Mouse (Mus musculus): ENCODE measurements around the gene Rpl10. TPM values are rescaled to one million over a fixed set of nuclear protein-coding genes. Genes with fewer than 3 reads are reported as not detected.

Gene Rpl10
- total RNA-seq (2021) = 100 to 1,000 TPM; 156 to 173 TPM
- long read RNA-seq, experiment 1, partial matches to known transcripts = 4 of 12 reads
- long read RNA-seq, experiment 1, other reads (novel, unspliced or antisense) = 1 of 12 reads
- long read RNA-seq, experiment 2, partial matches to known transcripts = 2 of 9 reads
- long read RNA-seq, experiment 2, other reads (novel, unspliced or antisense) = 4 of 9 reads

DNA sequence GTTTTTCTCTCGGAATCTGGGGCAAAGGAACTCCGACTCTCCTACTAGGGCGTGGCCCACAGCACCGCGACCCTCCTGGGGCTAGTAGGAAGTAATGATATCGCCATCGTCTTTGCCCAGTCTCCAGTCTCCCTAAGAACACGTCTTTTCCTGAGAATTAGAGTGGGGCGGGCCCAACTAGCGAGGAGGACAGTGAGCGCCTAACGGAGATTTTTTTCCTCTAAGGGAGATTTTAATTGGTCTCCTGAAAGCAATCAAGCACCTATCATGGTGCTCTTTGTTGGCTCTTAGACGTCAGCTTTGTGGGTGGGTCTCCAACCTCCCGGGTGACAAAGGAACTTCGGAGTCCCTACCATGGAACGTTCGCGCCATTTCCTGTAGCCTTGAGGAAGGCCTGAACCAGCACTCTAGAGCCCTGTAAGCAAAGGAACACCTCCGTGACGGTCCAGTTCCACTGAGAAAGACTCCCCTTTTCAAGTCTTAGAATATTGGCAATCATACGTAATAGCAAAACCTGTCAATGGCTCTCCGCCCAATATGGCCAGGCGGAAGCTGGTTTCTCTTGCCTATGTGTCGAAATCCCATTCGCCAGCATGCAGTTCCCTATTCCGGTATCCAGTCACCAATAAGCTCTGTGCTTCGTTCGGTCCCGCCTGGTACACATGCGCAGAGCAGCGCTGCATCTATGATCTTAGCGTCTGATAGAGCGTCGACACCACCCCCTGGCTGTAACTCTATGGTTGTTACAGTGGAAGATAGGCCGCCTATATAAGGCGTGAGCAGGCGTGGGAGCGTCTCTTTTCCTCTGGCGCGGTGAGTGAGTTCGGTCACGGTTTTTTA is at the start of gene Rpl10:
Rpl10 (plus strand) TSS at position 751 of the 840 bp plus-strand sequence.
- DNase-seq (ENCODE audit: low spot score in 2 of 2) = peak; percentile 87 to 94

DNA sequence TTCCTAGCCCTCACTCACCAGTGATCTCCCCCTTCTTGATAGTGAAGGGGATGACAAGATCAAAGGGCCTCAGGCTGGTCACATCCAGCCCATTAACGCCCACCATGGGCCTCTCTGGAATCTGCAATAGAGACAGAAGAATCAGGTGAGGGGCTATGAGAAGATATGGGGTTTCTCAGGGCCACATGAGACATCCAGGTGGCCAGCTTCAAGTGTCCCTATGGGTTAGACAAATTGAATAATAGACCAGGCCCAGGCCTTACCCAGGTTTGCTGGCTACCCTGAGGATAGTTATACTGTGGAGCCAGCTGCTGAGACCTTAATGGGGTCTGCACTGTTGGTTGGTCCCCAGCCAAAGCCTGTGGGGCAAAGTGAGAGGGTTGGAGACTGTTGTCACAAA is 40.6 kb upstream of the Rpl10 start:
- no peak for DNase-seq (ENCODE audit: low spot score in 2 of 2)

DNA sequence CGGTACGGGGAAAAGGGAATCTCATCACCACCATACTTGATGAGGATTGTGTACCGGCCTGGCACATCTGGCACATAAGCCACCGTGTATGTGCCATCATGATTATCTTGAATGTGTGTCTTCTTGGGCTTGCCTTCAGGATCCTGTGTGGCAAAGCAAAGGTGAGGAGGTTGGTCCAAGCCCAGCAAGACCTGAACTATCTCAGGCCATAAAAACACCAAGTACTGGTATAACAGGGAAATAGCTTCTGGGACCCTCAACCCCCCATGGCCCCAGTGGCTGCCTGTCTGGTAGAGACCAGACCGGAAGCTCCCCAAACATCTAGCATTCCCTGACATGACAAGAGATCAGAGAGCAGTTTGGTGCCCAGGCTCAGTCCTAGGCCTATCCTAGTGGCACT is 37.4 kb upstream of the Rpl10 start:
- DNase-seq (ENCODE audit: low spot score in 2 of 2) = no peak

DNA sequence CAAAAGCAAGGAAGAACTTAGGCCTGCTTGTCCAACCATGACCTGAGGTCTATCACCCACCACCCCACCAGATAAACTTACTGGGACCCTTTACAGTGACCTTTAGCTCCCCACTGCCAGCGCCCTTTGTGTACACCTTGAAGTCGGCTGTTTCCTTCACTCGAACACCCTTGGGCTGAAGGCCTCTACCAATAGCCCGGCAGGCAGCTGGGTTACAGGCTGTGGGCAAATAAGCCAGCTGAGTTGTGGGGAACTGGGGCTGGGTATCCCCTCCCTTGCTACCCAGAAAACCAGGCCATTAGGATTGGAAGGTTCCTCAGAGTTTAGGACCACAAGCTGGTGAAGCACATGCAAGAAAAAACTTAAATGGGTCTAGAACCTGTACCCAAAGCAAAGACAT is 30.3 kb upstream of the Rpl10 start:
- no peak for DNase-seq (ENCODE audit: low spot score in 2 of 2)

DNA sequence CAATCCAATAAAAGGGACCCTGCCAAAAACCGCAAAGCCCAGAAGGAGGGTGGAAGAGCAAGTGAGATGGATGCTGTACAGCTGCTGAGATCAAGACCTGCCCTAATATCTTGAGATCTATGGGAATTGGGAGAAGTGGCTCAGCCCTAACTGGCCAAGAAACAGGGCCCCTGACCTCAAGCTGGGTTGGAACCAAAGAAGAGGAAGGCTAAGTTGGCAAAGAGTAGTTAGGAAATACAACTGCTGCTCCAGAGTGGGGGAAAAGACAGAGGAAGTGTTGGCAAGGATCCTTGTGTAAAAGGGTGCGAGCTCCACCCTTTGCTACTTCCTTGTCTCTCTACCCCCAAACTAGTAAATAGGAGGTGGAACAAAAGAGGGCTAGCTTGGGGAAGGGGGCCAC is 27.2 kb upstream of the Rpl10 start:
- no peak for DNase-seq (ENCODE audit: low spot score in 2 of 2)

DNA sequence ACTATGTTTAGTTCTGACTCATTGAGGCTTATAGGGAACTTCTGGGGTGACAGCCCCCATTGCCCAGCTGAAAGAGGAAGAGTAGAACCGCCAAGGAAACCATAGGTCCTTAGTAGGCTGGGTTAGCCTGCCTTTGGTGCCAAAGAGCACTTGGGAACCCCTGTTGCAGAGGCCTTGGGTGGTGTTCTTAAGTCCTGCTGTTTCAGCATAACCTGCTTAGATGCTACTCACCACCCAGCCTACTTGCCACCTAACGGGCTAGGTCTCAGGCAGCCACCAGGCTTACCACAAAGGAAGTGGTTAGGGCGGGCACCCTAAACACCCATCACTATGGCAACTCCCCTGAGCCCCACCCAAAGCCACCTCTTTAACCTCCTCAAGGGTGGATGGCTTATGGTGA is 26.8 kb upstream of the Rpl10 start:
- no peak for DNase-seq (ENCODE audit: low spot score in 2 of 2)

DNA sequence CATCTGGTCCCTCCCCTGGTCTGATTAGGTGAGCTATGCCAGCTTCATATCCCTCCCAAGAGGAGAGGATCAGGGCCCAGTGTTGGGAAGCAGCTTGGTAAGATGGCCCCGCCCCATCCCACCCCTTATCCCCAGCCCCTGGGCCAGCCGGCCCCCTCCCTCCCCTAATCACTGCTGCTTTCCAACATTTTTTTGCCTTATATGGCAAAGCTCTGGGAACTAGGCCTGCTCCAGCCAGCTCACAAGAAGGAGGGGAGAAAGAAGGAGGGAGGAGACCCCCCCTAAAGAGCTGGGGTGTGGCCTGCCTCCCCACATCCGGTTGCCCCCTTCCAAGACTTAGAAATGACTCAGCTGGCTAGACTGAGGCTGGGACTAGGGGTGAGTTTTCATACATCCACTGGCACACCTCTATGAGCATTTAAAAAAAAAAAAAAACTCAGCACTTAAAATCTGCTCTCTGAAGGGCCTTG is 26.0 kb upstream of the Rpl10 start:
- DNase-seq (ENCODE audit: low spot score in 2 of 2) = peak in 1 of 2 experiments; percentile 22

DNA sequence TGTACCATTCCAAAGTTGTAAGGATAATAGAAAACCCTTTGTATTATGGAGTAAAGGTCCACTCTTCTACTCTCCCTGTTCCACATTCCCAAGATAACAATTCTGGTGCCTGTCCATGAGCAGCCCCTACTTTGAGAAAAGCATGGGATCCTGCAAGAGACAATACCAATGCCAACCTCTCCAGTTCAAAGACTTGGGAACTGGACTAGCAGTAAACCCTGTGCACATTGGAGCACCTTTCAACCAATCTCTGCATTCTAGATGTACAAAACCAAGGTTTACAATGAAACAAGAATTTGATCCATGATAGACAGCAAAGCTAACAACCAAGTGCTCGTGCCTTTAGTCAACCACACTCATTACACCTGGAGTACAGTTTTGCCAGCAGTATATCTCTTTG is 25.5 kb upstream of the Rpl10 start:
- DNase-seq (ENCODE audit: low spot score in 2 of 2) = no peak

DNA sequence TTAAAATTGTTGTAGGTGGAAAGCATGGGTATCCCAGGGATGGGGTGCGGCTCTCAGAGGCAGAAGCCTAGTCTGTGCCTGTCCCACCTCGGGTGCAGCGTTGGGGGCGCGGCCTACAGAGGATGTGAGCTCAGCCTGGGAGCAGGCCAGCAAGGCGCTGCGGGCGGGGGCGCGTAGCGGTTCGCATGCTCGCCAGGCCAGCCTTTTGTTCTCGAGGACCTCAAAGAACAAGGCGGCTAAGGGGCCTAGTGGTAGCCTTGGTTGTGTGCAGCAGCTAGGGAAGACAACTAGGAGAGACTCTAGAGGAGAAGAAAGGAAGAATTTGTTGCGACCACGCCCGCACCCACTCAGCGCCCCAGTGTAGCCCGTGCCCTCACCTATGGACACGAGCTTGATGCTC is 24.9 kb upstream of the Rpl10 start:
- DNase-seq (ENCODE audit: low spot score in 2 of 2) = peak; percentile 50 to 55

DNA sequence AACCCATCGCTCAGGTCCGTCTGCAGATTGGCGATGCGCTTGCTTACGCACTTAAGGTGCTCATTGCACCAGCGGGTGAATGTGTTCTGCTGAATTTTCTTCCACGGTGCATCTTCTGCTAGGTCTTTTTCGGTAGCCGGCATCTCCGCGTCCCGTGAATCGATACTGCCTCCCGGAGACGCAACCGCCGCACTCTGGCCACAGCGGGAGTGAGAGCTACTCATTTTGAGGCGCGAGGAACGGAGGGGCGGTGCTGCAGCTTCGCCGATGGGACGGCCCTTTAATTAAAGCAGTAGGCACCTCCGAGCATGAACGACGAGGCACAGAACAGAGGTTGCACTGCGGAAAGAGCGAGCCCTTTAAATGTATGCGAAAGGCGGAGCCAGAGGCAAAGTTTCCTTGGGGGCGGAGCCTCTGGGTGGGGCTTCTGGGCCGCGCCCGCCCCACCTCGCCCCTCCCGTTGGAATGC is 24.4 kb upstream of the Rpl10 start:
- DNase-seq (ENCODE audit: low spot score in 2 of 2) = peak; percentile 76 to 90

DNA sequence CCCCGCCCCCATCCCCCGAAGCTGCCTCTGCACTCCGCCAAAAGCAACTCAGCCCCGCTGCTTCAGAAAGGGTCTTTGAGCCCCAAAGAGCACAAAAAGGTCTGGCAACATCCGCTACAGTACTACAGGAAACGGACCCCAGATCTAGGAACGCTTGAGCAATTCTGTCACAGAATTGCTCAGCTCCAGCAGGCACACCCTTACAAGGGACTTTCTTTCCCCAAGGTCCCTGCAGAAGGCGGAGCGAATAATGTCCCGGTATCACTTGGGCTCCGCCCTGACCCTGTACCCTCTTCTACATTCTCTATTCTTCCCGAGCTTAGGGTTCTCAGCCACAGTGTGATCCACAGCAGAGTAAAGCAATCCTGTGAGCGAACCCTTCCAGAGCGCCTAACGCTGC is 23.9 kb upstream of the Rpl10 start:
- DNase-seq (ENCODE audit: low spot score in 2 of 2) = peak in 1 of 2 experiments; percentile 23

DNA sequence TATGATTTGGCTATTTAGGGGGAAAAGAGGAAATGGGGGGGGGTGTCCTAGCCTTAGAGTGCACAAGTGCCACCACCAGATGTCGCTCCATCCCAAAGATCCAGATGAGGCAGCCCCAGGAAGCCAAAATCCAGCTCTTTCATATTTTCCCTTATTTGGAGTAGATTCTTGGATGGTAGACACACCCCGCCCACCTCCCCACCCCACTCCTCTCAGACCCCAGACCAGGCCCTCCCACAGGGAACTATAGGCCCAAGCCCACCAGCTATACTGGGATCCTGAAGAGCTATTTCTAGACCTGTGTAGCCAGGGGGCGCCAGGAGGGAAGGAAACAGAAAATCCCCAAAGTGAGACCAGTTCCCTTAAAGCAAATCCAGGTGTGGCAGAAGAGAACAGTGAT is 22.0 kb upstream of the Rpl10 start:
- DNase-seq (ENCODE audit: low spot score in 2 of 2) = peak; percentile 34 to 54

DNA sequence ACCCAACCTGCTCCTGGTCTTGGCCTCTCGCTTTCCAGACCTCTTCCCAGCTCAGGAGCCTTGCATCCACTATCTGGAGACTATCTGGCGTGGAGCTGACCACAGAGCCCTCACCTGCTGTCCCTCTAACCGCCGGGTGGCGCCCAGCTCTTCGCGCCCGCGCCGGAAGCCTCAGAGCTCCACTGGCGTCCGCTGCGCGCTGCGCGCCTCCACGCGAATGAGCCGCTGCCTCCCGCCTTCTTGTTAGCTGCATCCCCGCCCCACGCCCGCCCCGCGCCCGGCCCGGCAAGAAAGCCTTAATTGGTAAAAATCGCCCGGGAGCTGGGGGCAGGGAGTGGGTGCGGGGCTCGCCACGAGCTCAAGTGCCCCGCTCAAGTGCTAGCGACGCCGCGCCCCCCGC is 21.0 kb upstream of the Rpl10 start, which contains the start of gene Flna:
Flna (minus strand) TSS at position 206 of the 400 bp plus-strand sequence.
- peak; percentile 31 to 47 for DNase-seq (ENCODE audit: low spot score in 2 of 2)

DNA sequence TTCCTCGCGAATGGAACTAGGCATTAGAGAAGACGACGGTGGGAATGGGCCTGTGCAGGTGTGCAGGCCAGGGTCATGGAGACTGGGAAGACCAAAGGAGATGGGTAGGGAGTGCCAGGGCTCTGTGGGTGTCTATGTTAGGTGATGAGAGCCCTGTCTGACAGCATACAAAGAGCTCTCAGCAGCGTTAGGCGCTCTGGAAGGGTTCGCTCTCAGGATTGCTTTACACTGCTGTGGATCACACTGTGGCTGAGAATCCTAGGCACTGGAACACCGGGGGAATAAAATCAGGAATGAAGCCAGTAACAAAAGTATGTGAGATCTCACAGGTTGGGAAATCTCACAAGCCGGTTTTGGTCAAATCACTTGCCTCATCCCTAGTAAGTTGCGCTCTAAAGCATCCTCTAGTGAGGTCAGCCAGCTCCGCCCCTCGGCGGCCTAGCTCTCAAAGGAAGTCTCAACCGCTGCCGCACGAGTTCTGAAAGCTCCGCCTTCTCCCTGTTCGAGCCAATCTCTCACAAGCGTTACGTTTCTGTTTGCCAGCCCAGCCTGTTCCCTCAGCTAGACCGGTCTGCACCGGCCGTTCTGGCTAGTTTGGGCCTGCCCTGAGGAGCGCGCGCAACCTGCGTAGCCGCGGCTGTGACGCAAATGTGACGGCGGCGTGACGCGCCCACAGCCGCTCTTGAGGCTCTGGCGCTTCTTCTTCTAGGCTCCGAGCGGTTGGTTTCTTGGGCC is 16.3 kb upstream of the Rpl10 start, which contains the start of gene Emd:
Emd (plus strand) TSS at position 535 of the 735 bp plus-strand sequence.
- DNase-seq (ENCODE audit: low spot score in 2 of 2) = peak; percentile 76 to 91

DNA sequence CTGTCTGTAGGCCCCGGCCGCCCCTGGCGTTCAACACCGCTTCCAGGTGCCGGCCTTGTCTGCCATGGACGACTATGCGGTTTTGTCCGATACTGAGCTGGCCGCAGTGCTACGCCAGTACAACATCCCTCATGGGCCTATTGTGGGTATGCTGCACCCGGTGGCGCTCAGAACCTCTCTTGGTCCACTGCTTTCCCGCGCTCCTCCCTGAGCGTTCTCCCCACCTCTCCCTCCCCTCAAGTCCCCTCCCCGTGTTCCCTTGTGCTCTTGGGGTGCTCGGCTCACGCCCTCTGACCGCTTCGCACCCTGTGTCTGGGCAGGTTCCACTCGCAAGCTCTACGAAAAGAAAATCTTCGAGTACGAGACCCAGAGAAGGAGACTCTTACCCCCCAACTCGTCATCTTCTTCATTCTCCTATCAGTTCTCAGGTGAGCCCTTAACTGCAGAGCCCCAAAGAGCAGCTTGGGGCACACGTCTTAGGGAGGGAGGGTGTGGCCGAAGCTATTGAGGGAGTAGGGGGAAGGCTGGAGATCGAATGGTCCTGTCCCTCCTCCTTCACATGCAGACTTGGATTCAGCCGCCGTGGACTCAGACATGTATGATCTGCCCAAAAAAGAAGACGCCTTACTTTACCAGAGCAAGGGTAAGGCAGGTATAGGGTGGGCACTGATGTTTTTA is 15.6 kb upstream of the Rpl10 start:
- DNase-seq (ENCODE audit: low spot score in 2 of 2) = no peak

DNA sequence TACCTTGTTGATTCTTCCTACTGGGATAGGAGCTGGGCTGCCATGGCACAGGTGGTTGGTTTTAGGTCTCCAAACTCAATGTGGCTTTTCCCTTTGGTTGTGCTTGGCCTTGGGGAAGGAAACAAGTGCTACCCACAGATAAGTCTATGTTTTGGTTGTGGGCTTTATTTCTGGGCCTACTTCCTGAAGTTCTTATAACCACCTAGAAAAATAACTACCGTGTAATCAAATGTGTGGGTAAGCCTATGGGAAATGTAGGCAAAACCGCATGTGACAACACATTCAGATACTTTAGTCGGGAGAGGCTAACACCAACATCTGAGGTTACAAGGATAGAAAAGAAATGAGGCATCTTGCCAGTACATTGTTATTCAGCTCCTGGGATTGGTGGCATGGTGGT is 12.9 kb upstream of the Rpl10 start:
- DNase-seq (ENCODE audit: low spot score in 2 of 2) = no peak

DNA sequence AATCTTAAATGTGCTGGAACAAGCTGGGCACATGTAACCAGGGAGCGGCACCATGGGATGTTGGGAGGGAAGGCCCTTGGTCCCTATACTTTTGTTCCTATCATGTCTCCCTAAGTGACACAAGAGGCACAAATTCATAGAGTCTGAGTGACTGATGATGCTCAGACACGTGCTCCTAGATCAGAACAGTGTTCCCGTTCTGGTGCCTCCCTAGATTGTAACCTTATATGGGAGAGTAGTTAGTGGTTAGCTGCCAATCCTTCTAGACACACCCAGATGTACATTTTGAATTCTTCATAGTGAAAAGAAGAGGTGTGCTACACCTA is 913 bp upstream of the Rpl10 start:
- DNase-seq (ENCODE audit: low spot score in 2 of 2) = no peak

DNA sequence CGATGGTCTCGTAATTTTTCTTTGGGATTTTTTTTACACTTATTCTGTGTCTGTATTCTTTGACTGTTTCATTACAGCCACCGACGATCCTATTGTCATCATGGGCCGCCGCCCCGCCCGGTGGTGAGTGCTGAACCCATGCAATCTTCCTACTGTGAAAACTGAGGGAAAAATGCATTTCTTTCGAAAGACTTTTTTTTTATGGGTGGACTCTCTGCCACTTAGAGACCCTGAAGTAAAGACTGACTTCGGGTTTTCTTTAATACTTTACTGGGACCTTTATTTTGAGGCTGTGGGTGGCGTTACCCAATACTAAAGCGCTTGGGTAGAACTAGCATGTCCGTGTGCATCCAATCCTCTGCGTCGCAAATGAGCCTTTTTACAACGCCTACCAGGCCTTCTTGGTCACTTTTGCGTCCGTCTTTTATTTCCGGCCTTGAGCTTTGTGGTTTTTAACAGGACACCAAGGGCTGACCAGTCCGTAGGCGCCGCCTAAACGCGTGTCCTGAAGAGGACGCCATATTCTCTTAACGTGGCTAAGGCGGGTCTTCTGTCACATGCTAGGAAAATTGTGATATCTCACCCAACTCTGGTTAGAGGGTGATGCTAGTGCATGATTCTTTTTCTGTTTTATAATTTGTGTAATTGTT is 415 bp downstream of the Rpl10 start:
- peak in 1 of 2 experiments; percentile 11 for DNase-seq (ENCODE audit: low spot score in 2 of 2)

DNA sequence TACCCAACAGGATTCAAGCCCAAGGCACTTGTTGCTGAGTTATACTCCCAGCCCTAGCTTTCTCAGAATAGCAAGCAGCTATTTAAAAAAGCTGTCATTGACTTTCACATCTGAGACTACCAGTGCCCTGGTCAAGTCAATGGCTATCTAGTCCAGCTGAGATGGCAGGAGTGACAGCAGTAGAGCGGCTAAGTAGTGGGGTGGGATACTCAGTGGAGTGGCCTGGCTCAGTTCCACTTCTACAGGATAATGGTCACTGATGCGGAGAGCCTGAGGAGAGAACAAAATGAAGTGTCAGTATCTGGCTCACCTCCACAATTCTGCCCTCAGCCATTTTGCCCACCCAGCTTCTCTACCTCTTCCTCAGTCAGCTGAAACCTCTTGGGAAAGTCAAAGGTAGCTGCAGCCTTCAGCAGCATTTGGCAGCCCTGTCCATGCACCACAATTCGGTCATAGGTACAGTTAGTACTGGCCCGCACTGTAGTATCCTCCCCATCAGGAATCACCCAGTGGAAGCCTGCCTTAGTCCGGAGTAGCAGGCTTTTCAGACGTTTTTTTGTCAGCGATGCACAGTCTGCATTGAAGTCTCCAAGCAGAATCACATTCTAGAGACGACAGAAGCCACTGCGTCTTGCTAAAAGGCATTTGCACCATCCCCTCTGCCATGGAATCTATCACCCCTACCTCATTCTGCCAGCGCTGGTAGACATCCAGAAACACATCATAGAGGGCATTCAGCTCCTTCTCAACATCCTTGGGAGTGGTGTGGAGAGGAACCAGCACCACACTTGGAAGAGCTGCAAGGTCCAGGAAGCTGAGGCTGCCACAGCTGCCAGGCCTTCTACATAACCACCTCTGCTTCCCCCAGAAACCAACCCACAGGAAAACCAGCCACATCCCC is 3.1 kb downstream of the Rpl10 start:
- DNase-seq (ENCODE audit: low spot score in 2 of 2) = no peak

DNA sequence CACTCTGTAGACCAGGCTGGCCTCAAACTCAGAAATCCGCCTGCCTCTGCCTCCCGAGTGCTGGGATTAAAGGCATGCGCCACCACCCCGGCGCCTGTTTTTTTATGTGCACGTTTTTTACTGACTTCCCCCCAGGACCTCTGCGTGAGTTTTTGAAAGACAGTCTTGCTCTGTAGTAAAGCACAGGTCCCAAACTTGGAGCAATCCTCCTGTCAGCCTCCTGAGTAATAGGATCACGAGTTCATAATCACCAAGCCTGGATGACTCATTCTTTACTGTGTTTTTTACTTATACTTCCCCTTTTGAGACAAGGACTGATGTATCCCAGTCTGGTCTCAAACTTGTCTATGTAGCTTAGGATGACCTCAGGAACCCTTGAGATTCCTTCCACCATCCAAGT is 7.3 kb downstream of the Rpl10 start:
- DNase-seq (ENCODE audit: low spot score in 2 of 2) = no peak
